Mouse (Mus musculus) E14TG2a.4 (cell line): ENCODE results near the gene Glp2r.

Experiments
- H3K27me3 ChIP-seq: 2 replicates; pipeline ENCODE4 v1.6.1; 2014; ENCODE audit warnings: low read length, control low read depth; ENCODE audit not compliant: insufficient read depth
- H3K36me3 ChIP-seq: 2 replicates; pipeline ENCODE4 v1.6.1; 2014; ENCODE audit warnings: low read length, control low read depth; ENCODE audit not compliant: insufficient read depth
- H3K4me1 ChIP-seq: replicated peaks from 2 replicates; pipeline ENCODE4 v1.6.1; 2014; ENCODE audit warnings: low read depth, low read length, control low read depth
- H3K4me3 ChIP-seq: replicated peaks from 2 replicates; pipeline ENCODE4 v1.5.1; 2014; ENCODE audit warnings: mild to moderate bottlenecking, low read length
- H3K9me3 ChIP-seq: 2 replicates; pipeline ENCODE4 v1.6.1; 2014; ENCODE audit warnings: low read length, control low read depth
- CTCF ChIP-seq: conservative IDR thresholded peaks from 2 replicates; pipeline ENCODE4 v1.5.1; 2014; ENCODE audit warnings: low read length
- NANOG ChIP-seq: IDR thresholded peaks from 2 replicates; pipeline ENCODE4 v1.6.1; 2014; ENCODE audit warnings: borderline replicate concordance, low read length, mixed read lengths
- POU5F1 ChIP-seq: IDR thresholded peaks from 2 replicates; pipeline ENCODE4 v1.6.1; 2014; ENCODE audit warnings: low read length, borderline replicate concordance

Gene Glp2r

GRCm38 (mm10) chr11:67679930-67680329, 91.0 kb downstream of the Glp2r start:
- Histone ChIP-seq H3K9me3 (no peaks in the 10 kb centered on the region), H3K27me3 (no peaks in the 10 kb centered on the region), H3K36me3 (no peaks in the 10 kb centered on the region), H3K4me1 (no peaks in the 10 kb centered on the region), H3K4me3 (no peak overlapping the region)
- no peak for TF ChIP-seq POU5F1

GRCm38 (mm10) chr11:67679300-67679699, 91.7 kb downstream of the Glp2r start:
- TF ChIP-seq CTCF (no peak), POU5F1 (no peak), NANOG (no peak)
- Histone ChIP-seq H3K4me1 (no peaks in the 10 kb centered on the region), H3K9me3 (no peaks in the 10 kb centered on the region), H3K27me3 (no peaks in the 10 kb centered on the region), H3K36me3 (no peaks in the 10 kb centered on the region), H3K4me3 (no peak overlapping the region)

DNA sequence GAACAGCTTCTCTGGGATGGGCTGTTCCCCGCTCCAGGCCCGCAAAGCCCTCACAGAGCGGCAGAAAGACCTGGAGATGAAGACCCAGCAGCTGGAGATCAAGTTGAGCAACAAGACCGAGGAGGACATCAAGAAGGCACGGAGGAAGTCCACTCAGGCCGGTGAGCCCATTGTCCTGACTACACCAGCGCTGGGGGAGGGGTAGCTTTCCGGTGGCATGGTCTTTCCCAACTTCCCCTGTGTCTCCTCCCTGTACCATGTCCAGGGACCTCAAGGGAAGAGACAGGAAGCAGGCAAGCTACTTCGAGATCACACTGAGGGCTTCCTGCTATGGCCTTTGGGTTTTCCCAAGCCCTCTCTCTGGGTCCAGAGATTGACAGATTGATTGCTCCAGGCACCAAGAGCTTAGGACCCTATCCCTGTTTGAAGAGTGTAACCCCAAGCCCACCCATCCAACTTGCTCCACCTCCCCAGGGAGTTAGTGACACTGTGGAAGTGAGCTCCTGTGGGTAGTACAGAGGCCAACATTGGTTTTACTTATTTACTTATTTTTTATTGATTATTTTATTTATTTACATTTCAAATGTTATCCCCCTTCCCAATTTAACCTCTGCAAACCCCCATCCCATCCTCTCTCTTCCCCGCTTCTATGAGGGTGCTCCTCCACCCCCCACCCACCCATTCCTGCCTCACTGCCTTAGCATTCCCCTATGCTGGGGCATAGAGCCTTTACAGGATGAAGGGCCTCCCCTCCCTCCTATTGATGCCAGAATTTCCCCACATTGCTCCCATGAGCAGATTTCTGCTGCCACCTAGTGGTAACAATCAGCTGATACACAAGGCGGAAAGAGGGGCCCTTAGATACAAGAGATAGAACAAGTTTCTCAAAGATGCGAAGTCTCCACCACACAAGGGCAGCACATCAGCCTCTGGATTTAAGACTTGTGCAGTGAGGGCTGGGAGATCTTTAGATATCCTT, 95.1 kb downstream of the Glp2r start:
- no peaks in the 10 kb centered on the region for H3K9me3 ChIP-seq
- no peaks in the 10 kb centered on the region for H3K4me1 ChIP-seq
- H3K27me3 ChIP-seq: peaks cover 12% of the 10 kb centered on the region; the same call in 1 of the 2 replicates
- TF ChIP-seq CTCF (peak; percentile 67), NANOG (no peak), POU5F1 (no peak)
- no peak overlapping the region for H3K4me3 ChIP-seq
- no peaks in the 10 kb centered on the region for H3K36me3 ChIP-seq

GRCm38 (mm10) chr11:67672140-67672539, 98.8 kb downstream of the Glp2r start:
- Histone ChIP-seq H3K36me3 (no peaks in the 10 kb centered on the region), H3K4me1 (peaks cover 5% of the 10 kb centered on the region; the same call in 1 of the 2 replicates), H3K9me3 (no peaks in the 10 kb centered on the region), H3K4me3 (no peak overlapping the region), H3K27me3 (peaks cover 12% of the 10 kb centered on the region; the same call in 1 of the 2 replicates)
- TF ChIP-seq NANOG (no peak), CTCF (no peak), POU5F1 (no peak)

DNA sequence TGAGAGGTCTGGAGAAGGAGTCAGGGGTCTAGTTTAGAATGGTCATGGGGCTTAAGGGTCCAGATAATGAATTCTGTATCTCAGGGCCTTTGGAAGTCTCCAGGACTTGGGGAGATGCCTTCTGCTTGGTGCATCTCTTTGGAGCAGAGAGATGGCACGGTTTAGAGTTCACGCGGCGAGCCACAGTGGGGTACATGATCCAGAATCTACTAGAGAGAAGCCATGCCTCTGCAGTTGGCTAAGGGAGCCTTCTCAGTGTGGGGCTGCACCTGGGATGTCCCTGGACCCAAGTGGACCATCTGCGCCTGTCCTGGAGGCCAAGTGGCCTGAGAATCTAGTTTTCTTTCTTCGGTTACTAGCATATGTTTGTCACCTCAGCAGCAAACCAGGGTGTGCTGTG, 100.9 kb downstream of the Glp2r start:
- no peak for TF ChIP-seq CTCF
- no peak for TF ChIP-seq POU5F1
- TF ChIP-seq NANOG: no peak
- H3K27me3 ChIP-seq: peaks cover 18% of the 10 kb centered on the region; the same call in 1 of the 2 replicates
- H3K4me1 ChIP-seq: peaks cover 5% of the 10 kb centered on the region; the same call in 1 of the 2 replicates
- H3K36me3 ChIP-seq: no peaks in the 10 kb centered on the region
- H3K4me3 ChIP-seq: no peak overlapping the region
- no peaks in the 10 kb centered on the region for H3K9me3 ChIP-seq

- H3K4me1 ChIP-seq: peaks cover 5% of the 10 kb centered on the region; the same call in 1 of the 2 replicates
- peaks cover 20% of the 10 kb centered on the region; the same call in 1 of the 2 replicates for H3K27me3 ChIP-seq
- no peaks in the 10 kb centered on the region for H3K9me3 ChIP-seq
- H3K4me3 ChIP-seq: no peak overlapping the region
- TF ChIP-seq CTCF: no peak
- no peak for TF ChIP-seq POU5F1
- no peak for TF ChIP-seq NANOG
- H3K36me3 ChIP-seq: no peaks in the 10 kb centered on the region
Measured at GRCm38 (mm10) chr11:67668460-67669007, 102.4 kb downstream of the Glp2r start.

- Histone ChIP-seq H3K36me3 (no peaks in the 10 kb centered on the region), H3K9me3 (no peaks in the 10 kb centered on the region), H3K27me3 (peaks cover 17% of the 10 kb centered on the region; the same call in 1 of the 2 replicates), H3K4me1 (peaks cover 5% of the 10 kb centered on the region; the same call in 1 of the 2 replicates), H3K4me3 (no peak overlapping the region; the same call in 1 of the 2 replicates)
- TF ChIP-seq NANOG (no peak), POU5F1 (no peak), CTCF (no peak)
Measured at GRCm38 (mm10) chr11:67667531-67668332, 103.2 kb downstream of the Glp2r start.

- Histone ChIP-seq H3K4me3 (no peak overlapping the region), H3K4me1 (peaks cover 5% of the 10 kb centered on the region)
- no peak for TF ChIP-seq CTCF
- no peak for TF ChIP-seq POU5F1
Measured at GRCm38 (mm10) chr11:67666129-67666528, 104.8 kb downstream of the Glp2r start.

More at GRCm38 (mm10) chr11:67666129-67666528, 104.8 kb downstream of the Glp2r start:
- Histone ChIP-seq H3K9me3 (no peaks in the 10 kb centered on the region), H3K36me3 (no peaks in the 10 kb centered on the region), H3K27me3 (peaks cover 8% of the 10 kb centered on the region; the same call in 1 of the 2 replicates)
